ENCODE assay signal across 19 mouse cellular contexts in genomic region chr12:108135610-108136208, GRCm38 (mm10). TPM values are rescaled to one million over a fixed set of nuclear protein-coding genes. Genes with fewer than 3 reads are reported as not detected.
DNase-seq lines count a peak whose midpoint lies in the region; ATAC-seq and TF ChIP-seq lines count a peak whose summit lies in the region.
"Had no signal": no experiment of that assay in that cellular context is flagged by ENCODE, and none has a peak within 500 bp of the region (broad histone marks: within the 10 kb centered on the region; RNA-seq: fewer than 3 reads in every experiment).

No protein-coding gene starts in this region.

- H3K9me3 ChIP-seq in kidney, embryonic 15.5 days (replicated peaks): no peaks in the 10 kb centered on the region
- H3K9me3 ChIP-seq in hindbrain, postnatal 0 days (ENCODE audit: low read length): no peaks in the 10 kb centered on the region
- H3K9me3 ChIP-seq: heart, embryonic 13.5 days had no signal

- H3K27ac ChIP-seq in kidney, embryonic 15.5 days: no peak overlapping the region
- no peak overlapping the region for H3K27ac ChIP-seq in hindbrain, postnatal 0 days
- H3K27ac ChIP-seq: heart, embryonic 13.5 days; left cerebral cortex, adult 2 months had no signal

- peak; percentile 16 for DNase-seq in cerebellum, adult 8-10 months
- DNase-seq in cerebellum, adult 11-12 months: no peak
- peak; percentile 22 for DNase-seq in kidney, adult 9 months
- DNase-seq in adipocyte (ENCODE audit: low spot score): peak; percentile 64
- peak; percentile 12 for DNase-seq in mesoderm, embryonic 11.5 days (ENCODE audit: low read depth, low spot score)
- DNase-seq in hindbrain, postnatal 0 days (ENCODE audit: low spot score): no peak
- DNase-seq: adrenal gland, postnatal 10 days; forebrain, postnatal 0 days; heart, adult 18-20 months; heart, postnatal 14 days; right cerebral cortex, postnatal 14 days; thymus, postnatal 14 days had no signal

- H3K27me3 ChIP-seq in kidney, embryonic 15.5 days: no peaks in the 10 kb centered on the region
- no peaks in the 10 kb centered on the region for H3K27me3 ChIP-seq in hindbrain, postnatal 0 days (ENCODE audit: insufficient read depth, low read length)
- H3K27me3 ChIP-seq: heart, embryonic 13.5 days had no signal

- H3K9ac ChIP-seq in kidney, embryonic 15.5 days: no peak overlapping the region
- H3K9ac ChIP-seq in hindbrain, postnatal 0 days (replicated peaks; ENCODE audit: low read length): no peak overlapping the region
- H3K9ac ChIP-seq: forebrain, postnatal 0 days; heart, embryonic 13.5 days had no signal

- TF ChIP-seq CTCF in hindbrain, postnatal 0 days (IDR thresholded peaks at IDR 0.05; ENCODE audit: low read depth): no peak

- ATAC-seq in kidney, embryonic 15.5 days (replicated peaks; ENCODE audit: low FRiP score): no peak
- no peak for ATAC-seq in hindbrain, postnatal 0 days
- ATAC-seq: activated CD4-positive, CD25-positive, alpha-beta regulatory T cell, adult 4 months; forebrain, postnatal 0 days; intestine, postnatal 0 days; lung, postnatal 0 days had no signal

- 80% methylated on average over 6 of the region's 6 CpGs for WGBS in kidney, embryonic 15.5 days
- 69% methylated on average over 6 of the region's 6 CpGs for WGBS in hindbrain, postnatal 0 days

- H3K36me3 ChIP-seq in kidney, embryonic 15.5 days: peaks cover 44% of the 10 kb centered on the region
- H3K36me3 ChIP-seq in hindbrain, postnatal 0 days (ENCODE audit: insufficient read depth, low read length): peaks cover 3% of the 10 kb centered on the region; the same call in 1 of the 2 replicates

- no peak overlapping the region for H3K4me3 ChIP-seq in kidney, embryonic 15.5 days (replicated peaks)
- no peak overlapping the region for H3K4me3 ChIP-seq in hindbrain, postnatal 0 days (ENCODE audit: low read length)
- H3K4me3 ChIP-seq: heart, embryonic 13.5 days; left cerebral cortex, adult 2 months had no signal

- peaks cover 12% of the 10 kb centered on the region for H3K4me1 ChIP-seq in kidney, embryonic 15.5 days
- no peaks in the 10 kb centered on the region for H3K4me1 ChIP-seq in hindbrain, postnatal 0 days (ENCODE audit: insufficient read depth, low read length)
- H3K4me1 ChIP-seq: heart, embryonic 13.5 days had no signal

- no peak overlapping the region for H3K4me2 ChIP-seq in kidney, embryonic 15.5 days
- H3K4me2 ChIP-seq in hindbrain, postnatal 0 days (ENCODE audit: low read depth, low read length): no peak overlapping the region
- H3K4me2 ChIP-seq: heart, embryonic 13.5 days; midbrain, embryonic 11.5 days had no signal

RNA-seq across cellular contexts. Expression of gene Setd3, which starts 43.4 kb away (rescaled TPM):
- 87.1 and 87.2 TPM in 2 replicates for polyA plus RNA-seq in kidney, embryonic 15.5 days (2015; fragmentation: Nextera tagmentation; extraction: Ambion mirVana)
- total RNA-seq in hindbrain, postnatal 0 days (2014; rRNA removed): 57.4 and 61.3 TPM in 2 replicates
- polyA plus RNA-seq in hindbrain, postnatal 0 days (2015; fragmentation: Nextera tagmentation; extraction: Ambion mirVana): 87.1 and 90.4 TPM in 2 replicates

RNA-seq across cellular contexts. Expression of gene Ccnk, which starts 43.7 kb away (rescaled TPM):
- 3.2 and 3.7 TPM in 2 replicates for polyA plus RNA-seq in kidney, embryonic 15.5 days (2015; fragmentation: Nextera tagmentation; extraction: Ambion mirVana)
- total RNA-seq in hindbrain, postnatal 0 days (2014; rRNA removed): 8.0 and 10.7 TPM in 2 replicates
- 2.3 and 2.8 TPM in 2 replicates for polyA plus RNA-seq in hindbrain, postnatal 0 days (2015; fragmentation: Nextera tagmentation; extraction: Ambion mirVana)

Comparison
In these comparisons a context has a peak if more than half of its experiments do, and no peak if none do; other contexts are left out.
1. DNase-seq: peak in cerebellum, adult 8-10 months (single experiment), kidney, adult 9 months (single experiment), adipocyte (single experiment) and mesoderm, embryonic 11.5 days (single experiment); none in cerebellum, adult 11-12 months (single experiment) and hindbrain, postnatal 0 days (single experiment).